Mouse (Mus musculus) liver, embryonic 14.5 days (tissue): ENCODE measurements at regions not wholly inside any gene's neighbourhood (a gene's known extent, or its start where the extent isn't known, plus 50 kb on each side); places are given as distances from the start of the nearest gene placed in this dataset.

Source experiments
- ATAC-seq: fragments of 200-750 bp; cut with Nextera tagmentation; 2 replicates; pipeline ENCODE4 v1.8.0; 2017; ENCODE audit warnings: moderate number of reproducible peaks, mild to moderate bottlenecking, moderate library complexity; ENCODE audit not compliant: insufficient read depth
- DNase-seq, 3 experiments: peaks; one replicate each; pipeline ENCODE4 v3.0.0-alpha.2; 2012 to 2013; ENCODE audit warnings: low read depth in 3 of 3, low spot score in 3 of 3
- H3K27ac ChIP-seq: fragments of 300-500 bp; sonication (generic); 2 replicates; pipeline ENCODE4 v1.5.1; 2014; ENCODE audit warnings: moderate library complexity, mild to moderate bottlenecking, control low read depth, inconsistent platforms
- H3K27me3 ChIP-seq: fragments of 300-500 bp; sonication (generic); 2 replicates; pipeline ENCODE4 v1.6.1; 2014; ENCODE audit warnings: mild to moderate bottlenecking, low read length, moderate library complexity; ENCODE audit not compliant: control insufficient read depth, insufficient read depth
- H3K36me3 ChIP-seq: fragments of 300-500 bp; sonication (generic); replicated peaks from 2 replicates; pipeline ENCODE4 v1.6.1; 2014; ENCODE audit warnings: low read depth; ENCODE audit not compliant: control insufficient read depth, insufficient read depth
- H3K4me1 ChIP-seq, 2 experiments: fragments of 200-500 bp in 1 of 2; fragments of 300-500 bp in 1 of 2; sonication (generic) in 1 of 2; replicated peaks; 2 replicates each; pipeline ENCODE4 v1.6.1; 2012 to 2014; ENCODE audit warnings: antibody characterized with exemption in 1 of 2, inconsistent platforms in 1 of 2, low read length in 1 of 2; ENCODE audit not compliant: control insufficient read depth in 2 of 2, insufficient read depth in 2 of 2
- H3K4me2 ChIP-seq: fragments of 300-500 bp; sonication (generic); 2 replicates; pipeline ENCODE4 v1.6.1; 2014; ENCODE audit warnings: low read depth, mild to moderate bottlenecking, control low read depth, moderate library complexity
- H3K4me3 ChIP-seq, 2 experiments: fragments of 200-500 bp in 1 of 2; fragments of 300-500 bp in 1 of 2; sonication (generic) in 1 of 2; 2 replicates each; pipeline ENCODE4 v1.5.1; 2012 to 2014; ENCODE audit warnings: low read depth in 2 of 2, low read length in 2 of 2, mild to moderate bottlenecking in 2 of 2, control low read depth in 1 of 2, inconsistent platforms in 1 of 2, moderate library complexity in 1 of 2; ENCODE audit not compliant: insufficient read depth in 1 of 2
- H3K9ac ChIP-seq: fragments of 300-500 bp; sonication (generic); replicated peaks from 2 replicates; pipeline ENCODE4 v1.6.1; 2014; ENCODE audit warnings: mild to moderate bottlenecking, control low read depth, moderate library complexity
- H3K9me3 ChIP-seq: fragments of 300-500 bp; sonication (generic); 2 replicates; pipeline ENCODE4 v1.6.1; 2016; ENCODE audit warnings: low read length, mixed read lengths; ENCODE audit not compliant: control insufficient read depth
- CTCF ChIP-seq: IDR thresholded peaks from 2 replicates; pipeline ENCODE4 v1.5.1; 2016; ENCODE audit warnings: antibody characterized with exemption, low read depth, control low read depth
- EP300 ChIP-seq: IDR thresholded peaks from 2 replicates; pipeline ENCODE4 v1.6.1; 2016; ENCODE audit warnings: antibody characterized with exemption, low read depth
- WGBS: fragments of 180-500 bp; shearing (Covaris S2); extraction: QIAGEN DNeasy Blood & Tissue Kit; methylation state at CpG from one replicate; pipeline ENCODE4 v1.1.7; 2014; ENCODE audit not compliant: insufficient replicate concordance; 5-methylcytosine and 5-hydroxymethylcytosine counted together

- H3K4me2 ChIP-seq, result no peak overlapping the region
- WGBS, result 83% methylated on average over 4 of the region's 4 CpGs
- DNase-seq (no peak), ATAC-seq (no peak)
- H3K27me3 ChIP-seq, result no peaks in the 10 kb centered on the region
- no peaks in the 10 kb centered on the region for H3K9me3 ChIP-seq
- H3K4me1 ChIP-seq, result peaks cover 0 to 1% of the 10 kb centered on the region in 2 experiments; a peak in 1 of 4 replicates
- no peak overlapping the region for H3K27ac ChIP-seq
- TF ChIP-seq EP300 (no peak), CTCF (no peak)
- H3K36me3 ChIP-seq, result no peaks in the 10 kb centered on the region
- H3K9ac ChIP-seq, result no peak overlapping the region
- no peak overlapping the region for H3K4me3 ChIP-seq
These were observed 388.7 kb downstream of the Slc4a3 start for GRCm38 (mm10) chr1:75934761-75935160.

- 57% methylated on average over 6 of the region's 6 CpGs for WGBS
- Histone ChIP-seq H3K4me1 (peaks cover 0 to 1% of the 10 kb centered on the region in 2 experiments; a peak in 1 of 4 replicates), H3K9me3 (no peaks in the 10 kb centered on the region), H3K36me3 (no peaks in the 10 kb centered on the region), H3K9ac (no peak overlapping the region), H3K4me3 (no peak overlapping the region), H3K27me3 (no peaks in the 10 kb centered on the region), H3K4me2 (no peak overlapping the region), H3K27ac (no peak overlapping the region)
- no peak for DNase-seq
- TF ChIP-seq CTCF (no peak), EP300 (no peak)
- no peak for ATAC-seq
These were observed 389.8 kb downstream of the Slc4a3 start for GRCm38 (mm10) chr1:75935866-75936265.

GRCm38 (mm10) chr1:75936596-75936995, 390.5 kb downstream of the Slc4a3 start:
- WGBS, result 49% methylated on average over 13 of the region's 13 CpGs
- Histone ChIP-seq H3K27ac (no peak overlapping the region), H3K36me3 (no peaks in the 10 kb centered on the region), H3K4me2 (no peak overlapping the region), H3K9me3 (no peaks in the 10 kb centered on the region), H3K4me1 (peaks cover 0 to 1% of the 10 kb centered on the region in 2 experiments; a peak in 1 of 4 replicates), H3K4me3 (no peak overlapping the region), H3K27me3 (no peaks in the 10 kb centered on the region), H3K9ac (no peak overlapping the region)
- ATAC-seq (no peak), DNase-seq (no peak)
- no peak for TF ChIP-seq CTCF
- no peak for TF ChIP-seq EP300

GRCm38 (mm10) chr1:75937331-75937730, 391.3 kb downstream of the Slc4a3 start:
- Histone ChIP-seq H3K4me3 (no peak overlapping the region), H3K36me3 (no peaks in the 10 kb centered on the region), H3K9ac (no peak overlapping the region), H3K27ac (no peak overlapping the region), H3K4me2 (no peak overlapping the region), H3K4me1 (peaks cover 0 to 1% of the 10 kb centered on the region in 2 experiments; a peak in 1 of 4 replicates), H3K9me3 (no peaks in the 10 kb centered on the region), H3K27me3 (no peaks in the 10 kb centered on the region)
- ATAC-seq, result no peak
- no peak for DNase-seq
- TF ChIP-seq CTCF (no peak), EP300 (no peak)
- WGBS, result 74% methylated on average over 5 of the region's 5 CpGs

GRCm38 (mm10) chr1:75946290-75946839, 400.3 kb downstream of the Slc4a3 start:
- no peaks in the 10 kb centered on the region for H3K4me1 ChIP-seq
- no peaks in the 10 kb centered on the region for H3K9me3 ChIP-seq
- no peak overlapping the region for H3K27ac ChIP-seq
- no peak overlapping the region for H3K4me2 ChIP-seq
- 56% methylated on average over 5 of the region's 5 CpGs for WGBS
- DNase-seq, result no peak
- H3K4me3 ChIP-seq, result no peak overlapping the region
- no peaks in the 10 kb centered on the region for H3K27me3 ChIP-seq
- H3K9ac ChIP-seq, result no peak overlapping the region
- TF ChIP-seq EP300, result no peak
- H3K36me3 ChIP-seq, result no peaks in the 10 kb centered on the region
- no peak for ATAC-seq
